Mouse (Mus musculus) stomach, embryonic 15.5 days (tissue): ENCODE results near the gene Eif3l. TPM values are rescaled to one million over a fixed set of nuclear protein-coding genes. Genes with fewer than 3 reads are reported as not detected.

Experiments used
- ATAC-seq: fragments of 200-750 bp; cut with Nextera tagmentation; 2 replicates; pipeline ENCODE4 v1.8.0; 2017; ENCODE audit warnings: low read depth, moderate number of reproducible peaks, moderate TSS enrichment; ENCODE audit not compliant: insufficient read depth, low FRiP score
- H3K27ac ChIP-seq: fragments of 300-500 bp; sonication (generic); 2 replicates; pipeline ENCODE4 v1.5.1; 2015; ENCODE audit warnings: mild to moderate bottlenecking, inconsistent platforms
- H3K27me3 ChIP-seq: fragments of 300-500 bp; sonication (generic); replicated peaks from 2 replicates; pipeline ENCODE4 v1.6.1; 2015; ENCODE audit warnings: inconsistent platforms
- H3K36me3 ChIP-seq: fragments of 300-500 bp; sonication (generic); 2 replicates; pipeline ENCODE4 v1.6.1; 2015; ENCODE audit warnings: inconsistent platforms
- H3K4me1 ChIP-seq: fragments of 300-500 bp; sonication (generic); 2 replicates; pipeline ENCODE4 v1.6.1; 2015; ENCODE audit warnings: inconsistent platforms
- H3K4me2 ChIP-seq: fragments of 300-500 bp; sonication (generic); 2 replicates; pipeline ENCODE4 v1.6.1; 2015; ENCODE audit warnings: mild to moderate bottlenecking, inconsistent platforms
- H3K4me3 ChIP-seq: fragments of 300-500 bp; sonication (generic); replicated peaks from 2 replicates; pipeline ENCODE4 v1.5.1; 2015; ENCODE audit warnings: inconsistent platforms
- H3K9ac ChIP-seq: fragments of 300-500 bp; sonication (generic); 2 replicates; pipeline ENCODE4 v1.6.1; 2015; ENCODE audit warnings: inconsistent platforms
- H3K9me3 ChIP-seq: fragments of 300-500 bp; sonication (generic); 2 replicates; pipeline ENCODE4 v1.6.1; 2016; ENCODE audit warnings: inconsistent platforms
- WGBS: fragments of 180-500 bp; shearing (Covaris S2); methylation state at CpG from one replicate; pipeline ENCODE4 v1.1.7; 2015; 5-methylcytosine and 5-hydroxymethylcytosine counted together
- polyA plus RNA-seq: library from polyadenylated mRNA; unstranded; fragments of >200 nt; fragmentation: Nextera tagmentation; extraction: Ambion mirVana; gene quantifications from 2 replicates; pipeline ENCODE4 v1.2.1, GENCODE M21; 2015

Gene Eif3l
- polyA plus RNA-seq, 1 experiment from 2014 or later, result 200 TPM

DNA sequence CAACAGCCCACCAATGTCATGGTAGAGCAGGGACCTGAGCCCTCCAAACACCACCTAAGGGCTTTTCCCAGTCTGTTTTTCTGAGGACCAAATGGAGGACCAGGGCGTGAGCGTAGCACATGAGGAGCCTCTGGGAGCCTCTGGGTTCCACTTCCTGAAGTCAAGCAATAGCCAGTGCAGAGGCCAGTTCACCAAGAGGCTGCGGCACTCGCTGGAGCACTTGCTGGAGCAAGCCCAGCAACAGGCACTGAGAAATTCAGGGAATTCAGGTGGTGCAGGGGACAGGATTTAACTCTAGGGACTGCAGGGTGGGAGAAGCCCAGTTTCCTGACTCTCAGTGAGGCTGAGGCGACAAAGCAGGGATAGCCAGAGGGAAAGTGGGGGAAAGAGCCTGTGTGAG, 23.2 kb downstream of the Eif3l start:
- H3K4me1 ChIP-seq, result peaks cover 32% of the 10 kb centered on the region
- no peak overlapping the region for H3K4me3 ChIP-seq
- peak overlapping the region; percentile 88 for H3K27ac ChIP-seq
- peaks cover 14% of the 10 kb centered on the region for H3K36me3 ChIP-seq
- no peak overlapping the region for H3K9ac ChIP-seq
- H3K4me2 ChIP-seq, result 0 out of 2 replicates have a peak overlapping the region, but pooled peaks have one; percentile 6
- no peaks in the 10 kb centered on the region for H3K27me3 ChIP-seq
- WGBS, result 62% methylated on average over 5 of the region's 5 CpGs
- H3K9me3 ChIP-seq, result no peaks in the 10 kb centered on the region
- no peak for ATAC-seq

- H3K9ac ChIP-seq, result no peak overlapping the region
- no peaks in the 10 kb centered on the region for H3K27me3 ChIP-seq
- WGBS, result 55% methylated on average over 7 of the region's 7 CpGs
- no peak overlapping the region for H3K4me2 ChIP-seq
- peaks cover 8% of the 10 kb centered on the region for H3K36me3 ChIP-seq
- no peak overlapping the region for H3K4me3 ChIP-seq
- no peaks in the 10 kb centered on the region for H3K9me3 ChIP-seq
- H3K4me1 ChIP-seq, result peaks cover 32% of the 10 kb centered on the region
- H3K27ac ChIP-seq, result peak overlapping the region; percentile 88
- ATAC-seq, result no peak
Measured at GRCm38 (mm10) chr15:79098868-79099267, 23.9 kb downstream of the Eif3l start.

GRCm38 (mm10) chr15:79099456-79099855, 24.5 kb downstream of the Eif3l start:
- H3K4me3 ChIP-seq, result no peak overlapping the region
- H3K4me2 ChIP-seq, result no peak overlapping the region
- no peak for ATAC-seq
- H3K27me3 ChIP-seq, result no peaks in the 10 kb centered on the region
- no peak overlapping the region for H3K9ac ChIP-seq
- H3K36me3 ChIP-seq, result peaks cover 2% of the 10 kb centered on the region; the same call in 1 of the 2 replicates
- H3K27ac ChIP-seq, result peak overlapping the region; percentile 88; the same call in 1 of the 2 replicates
- no peaks in the 10 kb centered on the region for H3K9me3 ChIP-seq
- WGBS, result 72% methylated on average over 4 of the region's 4 CpGs
- peaks cover 32% of the 10 kb centered on the region for H3K4me1 ChIP-seq

GRCm38 (mm10) chr15:79100391-79100790, 25.4 kb downstream of the Eif3l start:
- WGBS, result 67% methylated on average over 4 of the region's 4 CpGs
- Histone ChIP-seq H3K9me3 (no peaks in the 10 kb centered on the region), H3K27ac (no peak overlapping the region), H3K9ac (no peak overlapping the region), H3K4me1 (peaks cover 32% of the 10 kb centered on the region), H3K4me3 (no peak overlapping the region), H3K4me2 (no peak overlapping the region), H3K27me3 (no peaks in the 10 kb centered on the region), H3K36me3 (no peaks in the 10 kb centered on the region; the same call in 1 of the 2 replicates)
- ATAC-seq, result no peak

- Histone ChIP-seq H3K4me3 (no peak overlapping the region), H3K27me3 (no peaks in the 10 kb centered on the region), H3K9me3 (no peaks in the 10 kb centered on the region), H3K27ac (no peak overlapping the region), H3K4me2 (no peak overlapping the region), H3K4me1 (peaks cover 29% of the 10 kb centered on the region), H3K9ac (no peak overlapping the region), H3K36me3 (no peaks in the 10 kb centered on the region)
- no peak for ATAC-seq
Measured at GRCm38 (mm10) chr15:79101531-79101930, 26.6 kb downstream of the Eif3l start.

DNA sequence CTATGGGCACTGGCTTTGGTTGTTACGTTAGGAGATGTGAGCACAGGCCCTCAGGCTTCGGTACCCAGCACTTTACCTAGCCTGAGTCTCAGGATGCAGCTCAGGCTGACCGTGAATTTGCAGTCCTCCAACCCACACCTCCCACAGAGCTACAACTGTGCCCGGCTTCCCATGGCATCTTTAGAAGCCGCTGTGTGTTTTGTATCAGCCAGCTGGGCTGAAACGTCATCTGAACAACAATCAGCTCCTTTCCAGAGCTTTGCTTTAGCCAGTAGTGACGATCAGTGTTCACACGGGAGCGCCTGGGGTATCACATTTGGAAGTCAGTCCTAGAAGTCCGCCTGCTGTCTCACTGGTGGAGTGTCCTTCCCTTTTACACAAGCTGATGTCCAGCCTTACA, 28.3 kb downstream of the Eif3l start:
- no peaks in the 10 kb centered on the region for H3K9me3 ChIP-seq
- no peak for ATAC-seq
- WGBS, result 79% methylated on average over 10 of the region's 10 CpGs

GRCm38 (mm10) chr15:79105804-79106203, 30.8 kb downstream of the Eif3l start:
- no peaks in the 10 kb centered on the region for H3K36me3 ChIP-seq
- no peak overlapping the region for H3K4me3 ChIP-seq
- no peak for ATAC-seq
- H3K9me3 ChIP-seq, result no peaks in the 10 kb centered on the region
- no peak overlapping the region for H3K27ac ChIP-seq
- no peaks in the 10 kb centered on the region for H3K27me3 ChIP-seq
- H3K4me2 ChIP-seq, result no peak overlapping the region
- no peak overlapping the region for H3K9ac ChIP-seq
- H3K4me1 ChIP-seq, result peaks cover 22% of the 10 kb centered on the region
- 52% methylated on average over 2 of the region's 2 CpGs for WGBS

More for the DNA sequence above, 28.3 kb downstream of the Eif3l start:
- H3K4me1 ChIP-seq, result peaks cover 17% of the 10 kb centered on the region
- no peaks in the 10 kb centered on the region for H3K36me3 ChIP-seq
- no peak overlapping the region for H3K4me3 ChIP-seq
- no peaks in the 10 kb centered on the region for H3K27me3 ChIP-seq
- H3K4me2 ChIP-seq, result no peak overlapping the region
- H3K9ac ChIP-seq, result no peak overlapping the region
- H3K27ac ChIP-seq, result no peak overlapping the region

GRCm38 (mm10) chr15:79107966-79108365, 33.0 kb downstream of the Eif3l start:
- Histone ChIP-seq H3K9me3 (no peaks in the 10 kb centered on the region), H3K4me1 (peaks cover 29% of the 10 kb centered on the region), H3K27ac (peak overlapping the region; percentile 90), H3K27me3 (no peaks in the 10 kb centered on the region), H3K4me3 (peak overlapping the region; percentile 95), H3K4me2 (peak overlapping the region; percentile 95), H3K36me3 (no peaks in the 10 kb centered on the region), H3K9ac (no peak overlapping the region; the same call in 1 of the 2 replicates)
- 20% methylated on average over 7 of the region's 7 CpGs for WGBS
- no peak for ATAC-seq

GRCm38 (mm10) chr15:79108421-79109320, 33.7 kb downstream of the Eif3l start, which contains the start of gene Micall1:
Gene Micall1, plus strand, starts transcription at chr15:79108898.
- peak within 1 kb of the TSS; percentile 95 for H3K4me2 ChIP-seq
- peak within 1 kb of the TSS; percentile 95 for H3K4me3 ChIP-seq
- H3K27me3 ChIP-seq, result no peaks in the 10 kb centered on the region
- peak; percentile 82 for ATAC-seq
- peaks cover 29% of the 10 kb centered on the region for H3K4me1 ChIP-seq
- H3K27ac ChIP-seq, result peak within 1 kb of the TSS; percentile 90
- WGBS, result under 1% methylated on average over 34 of the region's 85 CpGs
- no peaks in the 10 kb centered on the region for H3K36me3 ChIP-seq
- peak within 1 kb of the TSS; percentile 96 for H3K9ac ChIP-seq
- no peaks in the 10 kb centered on the region for H3K9me3 ChIP-seq

DNA sequence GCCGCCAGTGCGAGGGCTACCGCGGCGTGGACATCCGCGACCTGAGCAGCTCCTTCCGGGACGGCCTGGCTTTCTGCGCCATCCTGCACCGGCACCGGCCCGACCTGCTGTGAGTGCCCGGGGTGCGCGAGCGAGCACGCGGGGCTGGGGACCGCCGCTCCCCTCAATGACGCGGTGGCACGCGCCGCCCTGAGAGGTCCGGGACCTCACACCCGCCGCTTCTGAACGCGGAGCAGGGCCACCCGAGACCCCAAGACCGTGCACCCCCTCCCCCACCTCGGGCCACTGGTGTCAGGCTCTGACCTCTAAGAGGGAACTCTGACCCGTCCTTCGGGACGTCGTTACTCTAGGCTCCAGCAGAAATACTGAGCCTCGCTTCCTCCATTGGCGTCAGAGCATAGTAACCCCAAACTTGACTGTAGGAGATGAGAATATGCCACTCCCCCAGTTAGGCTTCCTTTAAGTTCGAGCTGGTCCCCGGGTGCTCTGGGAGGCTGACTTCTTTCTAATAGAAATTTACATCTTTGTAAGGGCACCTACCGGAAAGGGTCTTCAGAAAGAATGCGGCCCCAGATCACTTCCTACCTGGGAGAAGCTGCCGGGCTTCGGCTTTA, 34.4 kb downstream of the Eif3l start:
- H3K9ac ChIP-seq, result peak overlapping the region; percentile 96
- peak overlapping the region; percentile 95 for H3K4me3 ChIP-seq
- peak overlapping the region; percentile 90 for H3K27ac ChIP-seq
- no peaks in the 10 kb centered on the region for H3K27me3 ChIP-seq
- H3K9me3 ChIP-seq, result no peaks in the 10 kb centered on the region
- peak; percentile 51 for ATAC-seq
- H3K4me1 ChIP-seq, result peaks cover 29% of the 10 kb centered on the region
- WGBS, result under 1% methylated on average over 46 of the region's 46 CpGs
- no peaks in the 10 kb centered on the region for H3K36me3 ChIP-seq
- peak overlapping the region; percentile 95 for H3K4me2 ChIP-seq

- Histone ChIP-seq H3K4me1 (peaks cover 29% of the 10 kb centered on the region), H3K9ac (peak overlapping the region; percentile 96), H3K36me3 (0 out of 2 replicates have a peak, but pooled peaks cover 5% of the 10 kb centered on the region), H3K9me3 (no peaks in the 10 kb centered on the region), H3K27ac (peak overlapping the region; percentile 90), H3K4me2 (peak overlapping the region; percentile 95), H3K4me3 (peak overlapping the region; percentile 95), H3K27me3 (no peaks in the 10 kb centered on the region)
- ATAC-seq, result no peak
- 22% methylated on average over 9 of the region's 9 CpGs for WGBS
Measured at GRCm38 (mm10) chr15:79110031-79110430, 35.1 kb downstream of the Eif3l start.

DNA sequence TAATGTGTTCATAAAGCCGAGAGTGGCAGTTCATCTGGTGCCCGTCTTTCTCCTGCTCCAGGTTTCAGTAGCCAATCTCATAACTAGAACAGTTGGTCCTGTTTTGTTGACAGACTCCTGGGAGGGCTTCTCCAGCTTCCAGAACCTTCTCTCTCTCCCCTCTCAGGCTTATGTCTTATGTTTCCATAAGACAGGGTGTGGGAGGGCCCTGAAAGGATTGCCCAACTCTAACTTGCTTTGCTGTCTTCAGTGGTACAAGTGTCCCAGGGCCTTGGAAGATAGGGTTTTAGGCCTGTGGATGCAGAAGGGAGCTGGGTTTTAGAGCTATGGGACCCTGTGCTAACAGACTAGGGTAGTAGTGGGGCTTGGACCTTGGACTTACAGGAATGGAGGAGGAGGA, 35.5 kb downstream of the Eif3l start:
- 71% methylated on average over 2 of the region's 2 CpGs for WGBS
- H3K4me1 ChIP-seq, result peaks cover 29% of the 10 kb centered on the region
- peak overlapping the region; percentile 95 for H3K4me3 ChIP-seq
- H3K9me3 ChIP-seq, result no peaks in the 10 kb centered on the region
- ATAC-seq, result no peak
- H3K9ac ChIP-seq, result peak overlapping the region; percentile 19; the same call in 1 of the 2 replicates
- no peaks in the 10 kb centered on the region for H3K27me3 ChIP-seq
- no peak overlapping the region; the same call in 1 of the 2 replicates for H3K27ac ChIP-seq
- peak overlapping the region; percentile 95 for H3K4me2 ChIP-seq
- H3K36me3 ChIP-seq, result 0 out of 2 replicates have a peak, but pooled peaks cover 7% of the 10 kb centered on the region
